Mouse (Mus musculus): Measurements from ENCODE around the gene Nuak2.

DNA sequence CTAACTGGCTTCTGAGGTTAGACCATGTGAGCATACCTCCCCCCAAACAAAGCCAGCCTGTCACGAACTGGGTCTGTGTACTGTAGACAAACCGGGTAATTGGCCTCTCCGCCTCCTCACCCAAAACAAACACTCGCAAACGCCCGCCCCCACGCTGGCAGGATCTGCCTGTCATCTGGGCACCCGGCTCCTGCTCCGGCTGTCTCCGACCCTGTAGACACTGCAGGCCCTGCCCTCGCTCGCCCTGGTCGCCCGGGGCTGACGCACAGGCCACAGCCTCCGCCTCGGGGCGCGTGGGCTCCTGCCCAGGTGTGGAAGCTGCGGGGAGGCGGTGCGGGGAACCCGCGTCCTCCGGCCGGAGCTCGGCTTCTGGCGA lies 17.5 kb upstream of the Nuak2 start, which contains the start of gene Klhdc8a:
- TF ChIP-seq CTCF (IDR thresholded peaks at IDR 0.05; ENCODE audit: borderline replicate concordance, extremely low read depth, insufficient read depth, insufficient read length) = no peak
- TF ChIP-seq POLR2A (IDR thresholded peaks at IDR 0.05; ENCODE audit: borderline replicate concordance, extremely low read depth, insufficient read depth, insufficient read length, poor library complexity, severe bottlenecking) = 0 out of 2 replicates have a peak, but pooled peaks have one; percentile 7

All from brain, embryonic 14.5 days (tissue).